Mouse (Mus musculus) hindbrain, embryonic 12.5 days (tissue): ENCODE data around the gene Pik3c2b. TPM values are rescaled to one million over a fixed set of nuclear protein-coding genes. Genes with fewer than 3 reads are reported as not detected.
A peak's percentile ranks its signal among the peaks of the same experiment; 100 is the strongest.

ENCODE experiments used
- ATAC-seq: fragments of 200-750 bp; cut with Nextera tagmentation; 2 replicates; pipeline ENCODE4 v1.8.0; 2017; ENCODE audit warnings: moderate TSS enrichment; ENCODE audit not compliant: low FRiP score
- H3K27ac ChIP-seq: fragments of 300-500 bp; sonication (generic); 2 replicates; pipeline ENCODE4 v1.5.1; 2016; ENCODE audit warnings: mild to moderate bottlenecking
- H3K27me3 ChIP-seq: fragments of 300-500 bp; sonication (generic); 2 replicates; pipeline ENCODE4 v1.6.1; 2016; ENCODE audit warnings: mild to moderate bottlenecking
- H3K36me3 ChIP-seq: fragments of 300-500 bp; sonication (generic); 2 replicates; pipeline ENCODE4 v1.6.1; 2016; ENCODE audit warnings: mild to moderate bottlenecking
- H3K4me1 ChIP-seq: fragments of 300-500 bp; sonication (generic); 2 replicates; pipeline ENCODE4 v1.6.1; 2016
- H3K4me2 ChIP-seq: fragments of 300-500 bp; sonication (generic); replicated peaks from 2 replicates; pipeline ENCODE4 v1.6.1; 2016; ENCODE audit warnings: mild to moderate bottlenecking
- H3K4me3 ChIP-seq: fragments of 300-500 bp; sonication (generic); 2 replicates; pipeline ENCODE4 v1.5.1; 2016; ENCODE audit warnings: mild to moderate bottlenecking
- H3K9ac ChIP-seq: fragments of 300-500 bp; sonication (generic); 2 replicates; pipeline ENCODE4 v1.6.1; 2016; ENCODE audit warnings: mild to moderate bottlenecking, moderate library complexity
- H3K9me3 ChIP-seq: fragments of 300-500 bp; sonication (generic); replicated peaks from 2 replicates; pipeline ENCODE4 v1.6.1; 2016; ENCODE audit warnings: mild to moderate bottlenecking
- WGBS: fragments of 180-500 bp; shearing (Covaris S2); methylation state at CpG from one replicate; pipeline ENCODE4 v1.1.7; 2016; 5-methylcytosine and 5-hydroxymethylcytosine counted together
- polyA plus RNA-seq: library from polyadenylated mRNA; unstranded; fragments of >200 nt; fragmentation: Nextera tagmentation; extraction: Ambion mirVana; gene quantifications from 2 replicates; pipeline ENCODE4 v1.2.1, GENCODE M21; 2016

The Pik3c2b gene
- polyA plus RNA-seq, 1 experiment from 2014 or later, result 17.0 TPM

GRCm38 (mm10) chr1:133119931-133120712 is 74.7 kb downstream of the Pik3c2b start:
- H3K4me3 ChIP-seq, result no peak overlapping the region
- ATAC-seq, result no peak
- H3K4me2 ChIP-seq, result no peak overlapping the region
- H3K27me3 ChIP-seq, result no peaks in the 10 kb centered on the region
- no peaks in the 10 kb centered on the region; the same call in 1 of the 2 replicates for H3K4me1 ChIP-seq
- H3K9me3 ChIP-seq, result no peaks in the 10 kb centered on the region
- no peak overlapping the region for H3K9ac ChIP-seq
- no peak overlapping the region for H3K27ac ChIP-seq
- H3K36me3 ChIP-seq, result no peaks in the 10 kb centered on the region
- 66% methylated on average over 7 of the region's 7 CpGs for WGBS

GRCm38 (mm10) chr1:133121246-133121645 is 75.8 kb downstream of the Pik3c2b start:
- Histone ChIP-seq H3K9me3 (no peaks in the 10 kb centered on the region), H3K36me3 (no peaks in the 10 kb centered on the region), H3K4me1 (no peaks in the 10 kb centered on the region; the same call in 1 of the 2 replicates), H3K27me3 (no peaks in the 10 kb centered on the region), H3K4me2 (no peak overlapping the region), H3K4me3 (no peak overlapping the region), H3K9ac (no peak overlapping the region), H3K27ac (no peak overlapping the region)
- no peak for ATAC-seq
- 69% methylated on average over 6 of the region's 6 CpGs for WGBS

DNA sequence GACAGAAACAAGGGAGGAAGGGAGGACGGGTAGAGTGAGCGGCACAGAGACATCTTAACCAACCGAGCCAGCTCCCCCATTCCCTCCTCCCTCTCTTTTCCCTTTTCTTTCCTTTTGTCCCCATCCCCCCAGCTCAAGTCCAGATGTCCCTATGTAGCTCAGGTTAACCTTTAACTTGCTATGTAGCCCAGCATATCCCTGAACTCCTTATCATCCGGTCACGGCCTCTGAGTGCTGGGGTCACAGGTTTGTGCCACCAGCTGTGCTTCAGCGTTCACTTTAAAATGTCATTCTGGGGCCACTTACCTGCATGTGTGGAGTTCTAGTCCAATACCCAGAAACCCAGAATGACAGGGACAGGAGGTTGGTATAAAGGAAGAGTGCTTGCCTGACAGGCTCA is 78.7 kb downstream of the Pik3c2b start:
- WGBS, result 71% methylated on average over 6 of the region's 6 CpGs
- Histone ChIP-seq H3K4me3 (no peak overlapping the region), H3K4me2 (no peak overlapping the region), H3K4me1 (no peaks in the 10 kb centered on the region; the same call in 1 of the 2 replicates), H3K9me3 (no peaks in the 10 kb centered on the region), H3K36me3 (no peaks in the 10 kb centered on the region), H3K27ac (no peak overlapping the region), H3K9ac (no peak overlapping the region), H3K27me3 (no peaks in the 10 kb centered on the region)
- no peak for ATAC-seq

DNA sequence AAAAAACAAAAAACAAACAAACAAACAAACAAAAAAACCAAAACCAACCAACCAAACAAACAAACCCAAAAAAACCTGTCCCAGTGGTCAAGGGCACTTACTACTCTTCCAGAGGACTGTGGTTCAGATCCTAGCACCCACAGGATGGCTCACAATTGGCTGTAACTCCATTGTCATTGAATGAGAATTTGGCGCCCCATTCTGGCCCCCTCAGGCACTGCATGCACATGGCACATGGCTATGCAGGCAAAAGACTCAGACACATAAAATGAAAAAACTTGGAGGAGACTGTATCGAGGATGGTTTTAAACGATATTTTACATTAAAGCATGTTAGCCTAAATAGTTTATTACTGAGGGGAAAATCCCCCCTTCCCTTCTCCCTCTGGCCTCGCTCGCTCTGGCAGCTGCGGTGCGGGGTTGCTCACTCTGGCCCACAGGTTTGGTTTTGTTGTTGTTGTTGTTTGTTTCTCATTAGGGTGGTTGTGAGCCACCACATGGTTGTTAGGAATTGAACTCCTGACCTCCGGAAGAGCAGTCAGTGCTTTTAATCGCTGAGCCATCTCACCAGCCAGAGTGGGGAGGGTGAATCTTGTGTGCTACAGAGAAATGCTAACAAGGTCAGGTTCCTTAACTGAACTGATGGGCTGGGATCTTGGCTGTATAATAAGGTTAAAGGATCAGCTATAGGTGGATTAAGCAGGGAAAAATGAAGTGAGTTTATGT is 80.3 kb downstream of the Pik3c2b start:
- WGBS, result 90% methylated on average over 9 of the region's 9 CpGs
- no peak for ATAC-seq
- Histone ChIP-seq H3K27ac (no peak overlapping the region), H3K27me3 (no peaks in the 10 kb centered on the region), H3K4me2 (no peak overlapping the region), H3K36me3 (no peaks in the 10 kb centered on the region), H3K4me1 (peaks cover 10% of the 10 kb centered on the region), H3K4me3 (no peak overlapping the region), H3K9me3 (no peaks in the 10 kb centered on the region), H3K9ac (no peak overlapping the region)

- H3K27me3 ChIP-seq, result no peaks in the 10 kb centered on the region
- WGBS, result 57% methylated on average over 4 of the region's 4 CpGs
- H3K4me1 ChIP-seq, result peaks cover 10% of the 10 kb centered on the region
- H3K4me3 ChIP-seq, result no peak overlapping the region
- H3K27ac ChIP-seq, result no peak overlapping the region
- no peak overlapping the region for H3K9ac ChIP-seq
- no peaks in the 10 kb centered on the region for H3K9me3 ChIP-seq
- no peaks in the 10 kb centered on the region for H3K36me3 ChIP-seq
- no peak for ATAC-seq
- no peak overlapping the region for H3K4me2 ChIP-seq
Measured at GRCm38 (mm10) chr1:133126365-133126740, 80.9 kb downstream of the Pik3c2b start.

DNA sequence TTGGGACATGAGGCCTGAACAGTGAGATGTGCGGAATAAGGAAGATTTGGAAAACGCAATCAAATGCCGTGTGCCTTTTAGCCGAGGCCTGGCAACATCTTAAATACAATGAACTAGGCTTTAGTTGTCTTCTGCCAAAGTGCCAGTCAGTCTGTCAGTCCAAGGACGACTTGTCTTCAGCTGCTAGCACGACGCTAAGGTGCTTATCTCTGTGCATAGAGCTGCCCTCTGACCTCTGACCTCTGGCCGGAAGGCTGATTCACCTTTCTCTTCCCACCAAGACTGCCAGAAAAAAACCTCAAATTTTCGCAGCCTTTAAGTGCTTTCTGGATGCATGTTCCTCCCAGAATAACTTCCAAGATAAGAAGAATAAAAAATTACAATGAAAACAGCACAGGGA is 81.9 kb downstream of the Pik3c2b start:
- Histone ChIP-seq H3K27ac (no peak overlapping the region), H3K4me2 (no peak overlapping the region), H3K4me1 (peaks cover 14% of the 10 kb centered on the region), H3K27me3 (no peaks in the 10 kb centered on the region), H3K36me3 (no peaks in the 10 kb centered on the region), H3K9me3 (no peaks in the 10 kb centered on the region), H3K4me3 (no peak overlapping the region), H3K9ac (no peak overlapping the region)
- ATAC-seq, result no peak
- WGBS, result 67% methylated on average over 9 of the region's 9 CpGs

DNA sequence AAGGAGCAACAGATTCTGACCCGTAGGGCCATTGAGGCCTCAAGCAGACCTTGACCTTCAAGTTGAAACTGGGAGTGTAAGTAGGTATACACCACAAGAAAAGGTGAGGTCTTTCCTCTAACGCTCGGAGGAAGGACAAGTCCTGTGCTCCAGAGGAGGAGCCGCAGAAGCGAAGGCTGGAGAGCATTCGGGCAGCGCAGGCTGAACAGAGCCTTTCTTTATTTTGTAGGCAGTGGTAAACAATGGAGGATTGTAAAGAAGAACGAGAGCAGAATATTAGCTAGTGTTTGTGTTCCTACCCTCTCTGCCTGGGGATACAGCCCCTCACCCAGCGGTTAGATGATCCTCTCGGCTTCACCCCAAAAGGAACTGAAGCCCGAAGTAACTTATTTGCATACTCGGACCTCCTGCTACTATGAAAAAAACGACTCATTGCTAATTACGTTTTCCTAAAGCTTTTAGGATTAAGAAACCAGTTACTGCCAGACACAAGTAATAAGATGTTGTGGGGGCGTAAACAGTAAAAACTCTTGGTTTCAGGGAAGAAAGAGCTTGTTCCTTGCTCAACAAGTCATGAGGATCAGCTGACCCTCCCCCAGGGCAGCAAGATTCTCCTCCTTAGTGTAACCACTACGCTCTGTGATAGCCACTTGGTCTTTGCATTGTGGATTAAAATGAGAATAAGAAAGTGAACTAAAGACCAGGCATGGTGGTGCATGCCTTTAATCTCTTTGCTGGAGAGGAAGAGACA is 84.2 kb downstream of the Pik3c2b start:
- Histone ChIP-seq H3K4me2 (peak overlapping the region; percentile 21), H3K36me3 (no peaks in the 10 kb centered on the region), H3K27me3 (no peaks in the 10 kb centered on the region), H3K4me1 (peaks cover 37% of the 10 kb centered on the region), H3K27ac (peak overlapping the region; percentile 97), H3K9ac (no peak overlapping the region), H3K9me3 (no peaks in the 10 kb centered on the region), H3K4me3 (no peak overlapping the region)
- 16% methylated on average over 16 of the region's 16 CpGs for WGBS
- no peak for ATAC-seq

DNA sequence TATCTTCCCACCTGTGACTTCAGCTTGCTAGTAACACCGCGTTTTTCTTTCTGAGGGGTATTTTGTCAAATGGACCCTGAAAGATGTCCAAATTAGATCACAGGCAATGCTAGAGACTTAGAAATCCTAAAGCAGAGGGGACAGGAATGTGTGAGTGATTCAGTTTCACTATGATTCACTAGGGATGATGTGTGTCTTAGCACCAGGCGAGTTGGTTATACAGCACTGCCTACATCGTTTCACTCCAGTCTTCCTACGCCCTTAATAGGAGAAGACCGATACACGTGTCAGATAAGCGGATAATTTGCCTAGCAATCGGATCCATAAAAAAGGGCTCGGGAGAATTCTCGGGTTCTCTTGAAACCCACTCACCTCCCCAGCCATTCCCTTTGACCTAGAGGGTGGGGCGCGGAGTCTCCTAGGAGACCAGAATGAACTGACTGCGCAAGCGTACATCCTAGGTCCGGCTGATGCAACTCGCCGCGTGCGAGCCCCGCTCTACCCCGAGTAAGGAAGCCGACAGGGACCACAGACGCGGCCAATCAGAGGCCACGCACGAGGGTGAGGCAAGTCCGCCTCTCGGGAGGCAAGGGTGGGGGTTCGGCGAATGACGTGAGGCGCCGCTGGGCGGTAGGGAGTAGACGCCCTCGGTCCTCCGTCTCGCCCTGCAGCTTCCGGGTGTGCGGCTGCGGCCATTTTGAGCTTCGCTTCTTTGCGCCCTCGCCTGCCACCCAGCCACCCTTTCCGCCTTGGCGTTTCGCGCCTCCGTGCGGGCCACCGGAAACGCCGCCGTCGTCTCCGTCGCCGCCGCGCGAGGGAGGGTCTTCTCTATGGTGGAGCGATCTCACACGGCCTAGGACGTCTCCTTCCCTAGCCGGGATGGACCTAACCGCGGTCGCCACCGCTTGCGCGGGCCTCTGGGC is 85.4 kb downstream of the Pik3c2b start, which contains the start of gene Ppp1r15b:
Gene Ppp1r15b (plus strand): TSS at position 506 of the 923 bp plus-strand sequence.
- H3K36me3 ChIP-seq, result no peaks in the 10 kb centered on the region
- H3K27ac ChIP-seq, result peak within 1 kb of the TSS; percentile 97
- H3K4me3 ChIP-seq, result peak within 1 kb of the TSS; percentile 97
- H3K9ac ChIP-seq, result peak within 1 kb of the TSS; percentile 96
- under 1% methylated on average over 72 of the region's 72 CpGs for WGBS
- H3K4me1 ChIP-seq, result peaks cover 49% of the 10 kb centered on the region
- no peaks in the 10 kb centered on the region for H3K9me3 ChIP-seq
- peak; percentile 99 for ATAC-seq
- H3K4me2 ChIP-seq, result peak within 1 kb of the TSS; percentile 99
- no peaks in the 10 kb centered on the region for H3K27me3 ChIP-seq

DNA sequence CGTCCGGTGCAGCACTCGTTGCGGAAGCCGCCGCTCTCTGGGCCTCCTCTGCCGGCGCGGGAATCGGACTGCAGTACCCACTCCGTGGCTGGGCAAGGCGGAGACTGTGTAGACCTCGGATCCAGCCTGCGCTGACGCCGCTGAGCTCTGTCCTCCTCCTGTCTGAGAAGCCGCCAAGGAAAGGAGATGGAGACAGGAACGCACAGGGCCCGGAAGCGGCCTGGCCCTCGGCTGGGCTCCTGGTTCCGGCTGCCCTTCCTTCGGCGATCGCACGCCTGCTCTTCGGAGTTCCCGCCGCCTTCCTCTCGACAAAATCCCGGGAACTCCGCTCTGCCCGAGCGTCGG is 86.1 kb downstream of the Pik3c2b start:
- Histone ChIP-seq H3K4me2 (peak overlapping the region; percentile 99), H3K4me3 (peak overlapping the region; percentile 97), H3K9me3 (no peaks in the 10 kb centered on the region), H3K9ac (peak overlapping the region; percentile 96), H3K4me1 (peaks cover 52% of the 10 kb centered on the region), H3K27ac (peak overlapping the region; percentile 97), H3K36me3 (peaks cover 1% of the 10 kb centered on the region; the same call in 1 of the 2 replicates), H3K27me3 (no peaks in the 10 kb centered on the region)
- WGBS, result under 1% methylated on average over 35 of the region's 35 CpGs
- ATAC-seq, result no peak

DNA sequence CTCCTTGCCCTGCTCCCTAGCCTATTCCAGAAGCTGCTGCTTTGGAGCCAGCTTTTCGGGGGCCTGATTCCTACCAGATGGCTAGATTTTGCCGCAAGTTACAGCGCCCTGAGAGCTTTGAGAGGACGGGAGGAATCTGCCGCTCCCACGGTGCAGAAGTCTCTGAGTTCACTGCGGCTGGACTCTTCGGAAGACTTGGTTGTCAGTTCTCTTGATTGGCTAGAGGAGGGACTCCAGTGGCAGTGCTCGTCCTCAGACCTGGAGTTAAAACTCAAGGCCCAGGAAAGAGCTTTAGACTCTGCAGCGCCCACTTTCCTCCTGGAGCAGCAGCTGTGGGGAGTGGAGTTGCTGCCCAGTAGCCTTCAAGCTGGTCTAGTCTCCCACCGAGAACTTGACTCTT is 86.5 kb downstream of the Pik3c2b start:
- no peaks in the 10 kb centered on the region for H3K9me3 ChIP-seq

More for the DNA sequence above, 86.5 kb downstream of the Pik3c2b start:
- 1% methylated on average over 11 of the region's 11 CpGs for WGBS
- ATAC-seq, result no peak
- Histone ChIP-seq H3K4me1 (peaks cover 52% of the 10 kb centered on the region), H3K27ac (peak overlapping the region; percentile 97), H3K27me3 (no peaks in the 10 kb centered on the region), H3K36me3 (peaks cover 5% of the 10 kb centered on the region), H3K4me3 (peak overlapping the region; percentile 97), H3K4me2 (peak overlapping the region; percentile 99), H3K9ac (peak overlapping the region; percentile 96)
